Mouse (Mus musculus) MEL-GATA-1-ER (cell line): ENCODE measurements around the gene Thap3.

Source experiments
- DNase-seq: peaks from one replicate; pipeline ENCODE4 v3.0.0-alpha.2; 2012; ENCODE audit warnings: low read depth; ENCODE audit errors: extremely low read depth

Thap3 gene

DNA sequence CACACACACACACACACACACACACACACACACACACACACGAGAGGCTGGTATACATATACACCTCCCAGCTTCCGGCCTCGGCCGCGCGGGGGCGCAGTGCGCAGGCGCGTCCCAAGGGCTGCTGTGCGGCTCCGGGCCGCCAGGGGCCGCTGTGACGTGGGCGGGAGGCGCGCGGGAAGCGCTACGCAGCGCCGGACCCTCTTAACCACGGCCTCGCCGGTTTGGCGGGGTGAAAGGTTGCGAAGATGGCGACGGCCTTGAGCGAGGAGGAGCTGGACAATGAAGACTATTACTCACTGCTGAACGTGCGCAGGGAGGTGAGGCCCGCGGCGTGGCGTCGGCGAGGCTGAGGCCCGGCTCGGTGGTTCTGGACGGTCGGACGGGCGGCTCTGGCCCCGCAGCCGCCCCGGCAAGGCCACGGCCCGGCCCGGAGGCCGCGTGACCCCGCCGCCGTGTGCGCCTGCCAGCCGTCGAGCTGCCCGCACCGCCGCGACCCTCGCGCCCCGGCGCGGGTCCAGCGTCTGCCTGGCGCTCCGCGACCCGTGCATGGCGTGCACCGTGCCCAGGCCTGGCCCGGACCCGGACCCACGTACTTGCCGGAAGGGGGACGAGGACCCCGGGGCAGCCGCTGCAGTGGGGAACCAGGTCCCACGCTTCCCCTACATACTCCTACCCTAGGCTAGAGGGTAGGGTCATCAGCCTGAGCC lies 55.1 kb downstream of the Thap3 start, which contains the start of gene Dnajc11:
Gene Dnajc11 (plus strand): TSS at position 187 of the 710 bp plus-strand sequence.
- peak; percentile 76 for DNase-seq
